Mouse (Mus musculus): Measurements from ENCODE around the gene Unc119. TPM values are rescaled to one million over a fixed set of nuclear protein-coding genes. Genes with fewer than 3 reads are reported as not detected.

The Unc119 gene
- polyA plus RNA-seq (2014; fragmentation: Nextera tagmentation; extraction: Ambion mirVana), result 77.0 and 84.7 TPM in 2 replicates

DNA sequence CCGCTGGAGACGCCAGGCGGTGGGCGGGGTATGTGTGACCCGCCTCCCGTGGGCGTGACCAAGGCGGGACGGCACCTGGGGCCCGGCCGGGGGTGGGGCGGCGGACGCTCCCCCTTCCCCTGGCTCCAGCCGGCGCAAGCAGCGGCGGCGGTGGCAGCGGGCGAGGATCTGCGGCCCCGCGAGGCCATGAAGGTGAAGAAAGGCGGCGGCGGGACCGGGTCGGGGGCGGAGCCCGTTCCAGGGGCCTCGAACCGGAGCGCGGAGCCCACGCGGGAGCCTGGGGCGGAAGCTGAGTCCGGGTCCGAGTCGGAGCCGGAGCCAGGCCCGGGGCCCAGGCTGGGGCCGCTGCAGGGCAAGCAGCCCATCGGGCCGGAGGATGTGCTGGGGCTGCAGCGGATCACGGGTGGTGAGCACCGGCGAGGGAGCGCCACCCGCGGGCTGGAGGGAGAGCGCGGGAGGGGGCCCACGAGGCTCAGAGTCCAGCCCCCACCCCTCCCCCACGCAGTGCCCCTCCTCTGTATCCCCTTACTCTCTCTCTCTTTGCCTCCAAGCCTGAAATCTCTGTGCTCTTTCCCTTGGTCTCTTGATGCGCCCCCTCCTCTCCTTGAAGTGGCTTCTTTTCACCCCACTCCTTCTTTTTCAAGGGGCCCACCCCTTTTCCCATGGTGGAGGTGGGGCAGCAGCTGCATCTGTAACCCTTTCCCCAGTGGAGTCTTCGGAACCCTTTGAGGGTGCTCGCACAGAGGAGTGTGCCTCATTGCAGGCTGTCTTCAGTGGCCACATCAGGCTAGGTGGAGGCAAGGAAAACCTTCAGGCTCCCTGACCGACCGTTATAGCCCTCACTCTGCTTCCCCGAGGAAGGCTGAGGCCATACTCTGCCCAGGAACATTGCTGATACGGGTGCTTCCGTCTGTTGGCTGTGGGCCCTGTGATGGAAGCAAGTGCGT lies at the start of gene Unc119:
Unc119 (plus strand) TSS at position 102 of the 947 bp plus-strand sequence.
- WGBS, result 2% methylated on average over 51 of the region's 66 CpGs

DNA sequence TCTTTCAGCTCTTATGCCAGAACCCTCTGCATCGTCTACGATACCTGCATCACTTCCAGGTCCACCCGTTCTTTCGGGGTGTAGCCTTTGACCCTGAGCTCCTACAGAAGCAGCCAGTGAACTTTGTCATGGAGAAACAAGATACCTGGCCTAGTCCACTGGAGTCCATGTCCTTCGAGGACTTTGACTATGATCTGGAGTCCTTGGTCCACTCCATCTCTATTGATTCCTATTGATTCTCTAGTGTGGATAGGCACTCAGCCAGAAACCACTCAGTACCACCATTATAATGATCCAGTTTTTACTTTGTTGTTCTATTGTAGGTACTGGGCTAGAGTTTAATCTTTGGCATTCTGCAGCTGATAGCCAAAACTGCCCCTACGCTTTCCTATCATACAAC lies 48.7 kb upstream of the Unc119 start:
- 95% methylated on average over 6 of the region's 6 CpGs for WGBS
- H3K36me3 ChIP-seq (replicated peaks; ENCODE audit: control insufficient read depth, insufficient read depth, low read depth, low read length), result no peaks in the 10 kb centered on the region

More for the DNA sequence above, at the start of gene Unc119:
- Histone ChIP-seq H3K27ac (replicated peaks; ENCODE audit: low read depth, low read length) (peak within 1 kb of the TSS; percentile 83), H3K9me3 (replicated peaks; ENCODE audit: control insufficient read depth, low read length) (no peaks in the 10 kb centered on the region), H3K4me2 (ENCODE audit: low read depth, low read length) (peak within 1 kb of the TSS; percentile 79), H3K36me3 (replicated peaks; ENCODE audit: control insufficient read depth, insufficient read depth, low read depth, low read length) (peaks cover 7% of the 10 kb centered on the region; the same call in 1 of the 2 replicates), H3K9ac (replicated peaks; ENCODE audit: low read length) (peak within 1 kb of the TSS; percentile 92), H3K4me1 (ENCODE audit: control insufficient read depth, insufficient read depth, low read length) (peaks cover 6% of the 10 kb centered on the region), H3K4me3 (ENCODE audit: low read depth, low read length) (peak within 1 kb of the TSS; percentile 87), H3K27me3 (ENCODE audit: control insufficient read depth, insufficient read depth, low read length) (no peaks in the 10 kb centered on the region)
- ATAC-seq (replicated peaks; ENCODE audit: insufficient number of reproducible peaks, low FRiP score, low TSS enrichment, low read depth) (peak; percentile 67), DNase-seq (ENCODE audit: low spot score) (peak; percentile 92)

DNA sequence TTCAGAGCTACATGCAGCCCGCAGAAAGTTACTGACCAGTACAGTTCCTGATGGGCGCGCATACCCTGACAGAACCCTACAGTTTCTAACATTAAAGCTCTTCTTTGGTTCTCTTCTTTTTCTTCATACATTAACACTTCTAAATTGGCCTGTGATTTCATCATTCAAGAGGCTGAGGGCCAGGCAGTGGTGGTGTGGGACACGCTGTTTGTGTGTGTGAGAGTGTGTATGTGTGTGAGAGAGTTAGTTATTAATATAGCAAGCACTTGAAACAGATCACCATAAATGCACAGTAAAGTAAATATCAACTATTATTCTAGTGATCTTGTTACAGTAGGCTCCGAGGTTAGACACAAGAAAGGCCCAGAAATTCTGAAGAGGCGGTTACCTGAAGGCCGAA lies 42.4 kb upstream of the Unc119 start:
- H3K27me3 ChIP-seq (ENCODE audit: control insufficient read depth, insufficient read depth, low read length), result no peaks in the 10 kb centered on the region

More for the DNA sequence above, 48.7 kb upstream of the Unc119 start:
- Histone ChIP-seq H3K27ac (replicated peaks; ENCODE audit: low read depth, low read length) (no peak overlapping the region), H3K4me1 (ENCODE audit: control insufficient read depth, insufficient read depth, low read length) (no peaks in the 10 kb centered on the region), H3K4me3 (ENCODE audit: low read depth, low read length) (no peak overlapping the region), H3K4me2 (ENCODE audit: low read depth, low read length) (no peak overlapping the region), H3K27me3 (ENCODE audit: control insufficient read depth, insufficient read depth, low read length) (no peaks in the 10 kb centered on the region), H3K9me3 (replicated peaks; ENCODE audit: control insufficient read depth, low read length) (no peaks in the 10 kb centered on the region), H3K9ac (replicated peaks; ENCODE audit: low read length) (no peak overlapping the region)
- DNase-seq (ENCODE audit: low spot score) (no peak), ATAC-seq (replicated peaks; ENCODE audit: insufficient number of reproducible peaks, low FRiP score, low TSS enrichment, low read depth) (no peak)

DNA sequence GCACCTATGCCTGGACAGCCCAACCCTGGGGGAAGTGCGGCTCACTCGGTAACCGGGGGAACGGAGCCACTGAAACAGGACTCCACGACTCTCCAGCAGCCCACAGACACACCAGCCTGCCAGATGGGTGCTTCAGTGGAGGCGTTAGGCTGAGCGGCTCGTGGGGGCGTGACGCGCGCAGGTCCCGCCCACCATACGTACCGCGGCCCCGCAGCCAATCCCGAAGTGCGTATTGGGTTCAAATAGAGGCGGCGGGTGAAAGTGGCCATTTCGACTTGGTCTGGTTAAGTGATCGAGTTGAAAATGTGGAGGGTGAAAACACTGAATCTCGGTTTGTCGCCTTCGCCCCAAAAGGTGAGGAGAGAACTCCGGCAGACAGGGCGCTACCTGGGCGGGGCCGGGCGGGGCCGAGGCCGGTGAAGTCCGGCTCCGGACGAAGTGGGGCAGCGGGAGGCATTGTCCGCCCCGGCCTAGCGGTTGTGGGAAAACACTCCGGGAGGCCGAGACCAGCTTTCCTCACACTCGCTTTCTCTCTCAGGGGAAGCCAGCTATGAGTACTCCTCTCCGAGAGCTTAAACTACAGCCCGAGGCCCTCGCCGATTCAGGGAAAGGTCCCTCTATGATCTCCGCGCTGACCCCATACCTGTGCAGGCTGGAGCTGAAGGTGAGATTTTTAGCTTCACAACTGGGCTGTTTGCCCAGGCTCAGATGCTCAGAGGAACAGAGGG lies 41.8 kb upstream of the Unc119 start, which contains the start of gene Spag5:
Spag5 (plus strand) TSS at position 173 of the 728 bp plus-strand sequence.
- Histone ChIP-seq H3K4me3 (ENCODE audit: low read depth, low read length) (peak within 1 kb of the TSS; percentile 85), H3K36me3 (replicated peaks; ENCODE audit: control insufficient read depth, insufficient read depth, low read depth, low read length) (peaks cover 10% of the 10 kb centered on the region), H3K4me1 (ENCODE audit: control insufficient read depth, insufficient read depth, low read length) (no peaks in the 10 kb centered on the region), H3K27ac (replicated peaks; ENCODE audit: low read depth, low read length) (no peak within 1 kb of the TSS; the same call in 1 of the 2 replicates), H3K4me2 (ENCODE audit: low read depth, low read length) (peak within 1 kb of the TSS; percentile 68), H3K27me3 (ENCODE audit: control insufficient read depth, insufficient read depth, low read length) (no peaks in the 10 kb centered on the region), H3K9ac (replicated peaks; ENCODE audit: low read length) (peak within 1 kb of the TSS; percentile 83), H3K9me3 (replicated peaks; ENCODE audit: control insufficient read depth, low read length) (no peaks in the 10 kb centered on the region)
- DNase-seq (ENCODE audit: low spot score), result peak; percentile 96
- ATAC-seq (replicated peaks; ENCODE audit: insufficient number of reproducible peaks, low FRiP score, low TSS enrichment, low read depth), result peak; percentile 99
- WGBS, result 0% methylated on average over 49 of the region's 49 CpGs

More for the DNA sequence above, 42.4 kb upstream of the Unc119 start:
- peak; percentile 75 for ATAC-seq (replicated peaks; ENCODE audit: insufficient number of reproducible peaks, low FRiP score, low TSS enrichment, low read depth)
- H3K4me1 ChIP-seq (ENCODE audit: control insufficient read depth, insufficient read depth, low read length), result no peaks in the 10 kb centered on the region
- H3K4me3 ChIP-seq (ENCODE audit: low read depth, low read length), result peak overlapping the region; percentile 85
- 67% methylated on average over 7 of the region's 7 CpGs for WGBS
- H3K36me3 ChIP-seq (replicated peaks; ENCODE audit: control insufficient read depth, insufficient read depth, low read depth, low read length), result peaks cover 10% of the 10 kb centered on the region
- H3K27ac ChIP-seq (replicated peaks; ENCODE audit: low read depth, low read length), result no peak overlapping the region
- H3K4me2 ChIP-seq (ENCODE audit: low read depth, low read length), result peak overlapping the region; percentile 68
- no peak for DNase-seq (ENCODE audit: low spot score)
- no peaks in the 10 kb centered on the region for H3K9me3 ChIP-seq (replicated peaks; ENCODE audit: control insufficient read depth, low read length)
- peak overlapping the region; percentile 52 for H3K9ac ChIP-seq (replicated peaks; ENCODE audit: low read length)

DNA sequence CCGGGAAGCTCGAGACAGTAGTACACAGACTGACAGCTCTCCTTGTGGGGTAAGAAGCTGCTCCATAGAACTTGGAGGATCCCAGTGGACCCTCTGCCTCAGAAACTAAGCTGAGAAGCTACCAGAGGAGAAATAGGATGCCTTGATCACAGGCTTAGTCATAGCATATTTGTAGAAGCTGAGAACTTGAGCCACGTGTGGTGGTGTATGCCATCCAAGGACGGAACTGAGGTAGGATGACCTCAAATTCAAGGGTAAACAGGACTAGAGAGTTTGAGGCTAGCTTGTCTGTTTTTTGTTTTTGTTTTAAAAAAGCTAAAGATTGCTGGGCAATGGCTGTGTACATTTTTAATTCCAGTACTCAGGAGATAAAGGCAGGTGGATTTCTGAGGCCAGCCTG lies 38.0 kb upstream of the Unc119 start:
- no peak overlapping the region for H3K9ac ChIP-seq (replicated peaks; ENCODE audit: low read length)
- no peaks in the 10 kb centered on the region for H3K4me1 ChIP-seq (ENCODE audit: control insufficient read depth, insufficient read depth, low read length)
- no peak overlapping the region for H3K4me2 ChIP-seq (ENCODE audit: low read depth, low read length)
- peaks cover 16% of the 10 kb centered on the region for H3K36me3 ChIP-seq (replicated peaks; ENCODE audit: control insufficient read depth, insufficient read depth, low read depth, low read length)
- no peak for ATAC-seq (replicated peaks; ENCODE audit: insufficient number of reproducible peaks, low FRiP score, low TSS enrichment, low read depth)
- H3K4me3 ChIP-seq (ENCODE audit: low read depth, low read length), result no peak overlapping the region
- no peak for DNase-seq (ENCODE audit: low spot score)
- 91% methylated on average over 4 of the region's 4 CpGs for WGBS
- H3K27ac ChIP-seq (replicated peaks; ENCODE audit: low read depth, low read length), result no peak overlapping the region
- H3K27me3 ChIP-seq (ENCODE audit: control insufficient read depth, insufficient read depth, low read length), result no peaks in the 10 kb centered on the region
- no peaks in the 10 kb centered on the region for H3K9me3 ChIP-seq (replicated peaks; ENCODE audit: control insufficient read depth, low read length)

DNA sequence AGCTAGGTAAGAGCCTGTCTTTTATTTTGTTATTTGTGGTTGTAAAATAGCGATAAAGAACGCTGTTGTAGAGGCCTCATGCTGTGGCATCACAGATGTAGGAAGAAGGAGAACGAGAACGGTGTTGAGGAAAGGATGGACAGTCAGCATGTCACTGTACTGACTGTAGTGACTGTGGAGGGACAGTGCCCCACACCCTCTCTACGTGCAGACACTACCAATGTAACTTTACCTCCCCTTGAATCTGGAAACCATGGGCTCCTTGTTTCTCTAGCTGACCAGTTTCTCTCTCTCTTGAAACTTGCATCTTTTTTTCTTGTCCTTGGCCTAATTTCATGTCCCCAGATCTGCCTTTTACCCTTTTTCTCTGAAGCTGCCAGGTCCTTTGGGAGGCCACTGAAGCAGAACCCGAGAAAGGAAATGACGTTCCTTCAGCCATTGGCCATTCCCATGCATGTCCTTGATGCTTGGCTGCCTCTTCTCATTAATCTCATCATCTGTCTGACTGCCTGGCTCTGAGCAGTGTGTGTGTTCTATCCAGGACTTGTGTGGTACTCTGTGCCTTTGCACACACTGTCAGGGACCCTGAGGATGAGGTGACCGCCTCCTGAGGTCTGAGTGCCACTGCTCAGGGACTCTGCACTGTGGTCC lies 32.3 kb upstream of the Unc119 start:
- WGBS, result 91% methylated on average over 8 of the region's 8 CpGs
- DNase-seq (ENCODE audit: low spot score), result no peak
- Histone ChIP-seq H3K36me3 (replicated peaks; ENCODE audit: control insufficient read depth, insufficient read depth, low read depth, low read length) (peaks cover 26% of the 10 kb centered on the region), H3K27me3 (ENCODE audit: control insufficient read depth, insufficient read depth, low read length) (no peaks in the 10 kb centered on the region), H3K9ac (replicated peaks; ENCODE audit: low read length) (no peak overlapping the region), H3K4me1 (ENCODE audit: control insufficient read depth, insufficient read depth, low read length) (no peaks in the 10 kb centered on the region), H3K4me2 (ENCODE audit: low read depth, low read length) (no peak overlapping the region), H3K4me3 (ENCODE audit: low read depth, low read length) (no peak overlapping the region), H3K27ac (replicated peaks; ENCODE audit: low read depth, low read length) (no peak overlapping the region), H3K9me3 (replicated peaks; ENCODE audit: control insufficient read depth, low read length) (no peaks in the 10 kb centered on the region)
- no peak for ATAC-seq (replicated peaks; ENCODE audit: insufficient number of reproducible peaks, low FRiP score, low TSS enrichment, low read depth)

DNA sequence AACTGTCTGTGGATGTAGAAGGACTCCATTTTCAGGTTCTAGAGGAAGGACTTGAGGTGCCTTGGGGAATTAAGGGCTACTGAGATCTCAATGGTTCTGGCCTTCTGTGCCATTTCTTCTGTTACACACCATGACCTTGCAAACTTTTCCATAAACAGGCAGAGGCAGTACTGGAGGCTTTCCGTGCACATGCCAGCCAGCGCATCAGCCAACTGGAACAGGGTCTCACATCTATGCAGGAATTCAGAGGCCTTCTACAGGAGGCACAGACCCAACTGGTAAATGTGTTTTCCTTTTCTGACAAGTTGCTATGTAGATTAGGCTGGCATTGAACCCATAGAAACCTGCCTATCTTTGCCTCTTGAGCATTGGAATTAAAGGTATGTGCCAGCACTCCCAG lies 29.6 kb upstream of the Unc119 start:
- 96% methylated on average over 2 of the region's 2 CpGs for WGBS
- H3K4me3 ChIP-seq (ENCODE audit: low read depth, low read length), result no peak overlapping the region
- no peak overlapping the region for H3K4me2 ChIP-seq (ENCODE audit: low read depth, low read length)
- DNase-seq (ENCODE audit: low spot score) (no peak), ATAC-seq (replicated peaks; ENCODE audit: insufficient number of reproducible peaks, low FRiP score, low TSS enrichment, low read depth) (no peak)
- no peak overlapping the region for H3K27ac ChIP-seq (replicated peaks; ENCODE audit: low read depth, low read length)
- peaks cover 28% of the 10 kb centered on the region for H3K36me3 ChIP-seq (replicated peaks; ENCODE audit: control insufficient read depth, insufficient read depth, low read depth, low read length)
- H3K27me3 ChIP-seq (ENCODE audit: control insufficient read depth, insufficient read depth, low read length), result no peaks in the 10 kb centered on the region
- H3K9me3 ChIP-seq (replicated peaks; ENCODE audit: control insufficient read depth, low read length), result no peaks in the 10 kb centered on the region
- no peak overlapping the region for H3K9ac ChIP-seq (replicated peaks; ENCODE audit: low read length)
- no peaks in the 10 kb centered on the region for H3K4me1 ChIP-seq (ENCODE audit: control insufficient read depth, insufficient read depth, low read length)

Data from embryonic facial prominence, embryonic 11.5 days (tissue).